Mouse (Mus musculus) ES-E14 (cell line): ENCODE measurements around the gene Tubb2a.

Source experiments
- CHD2 ChIP-seq: IDR thresholded peaks from 2 replicates; pipeline ENCODE4 v1.6.1; 2014; ENCODE audit warnings: mild to moderate bottlenecking, low read depth, low read length, inconsistent platforms
- HCFC1 ChIP-seq: IDR thresholded peaks from 2 replicates; pipeline ENCODE4 v1.6.1; 2012; ENCODE audit warnings: low read length, inconsistent platforms, borderline replicate concordance; ENCODE audit not compliant: insufficient read depth
- ZC3H11A ChIP-seq: IDR thresholded peaks from 2 replicates; pipeline ENCODE4 v1.6.1; 2012; ENCODE audit warnings: low read depth, mild to moderate bottlenecking, inconsistent platforms, low read length, borderline replicate concordance
- ZNF384 ChIP-seq: IDR thresholded peaks from 2 replicates; pipeline ENCODE4 v1.6.1; 2012; ENCODE audit warnings: low read depth, low read length, inconsistent platforms

DNA sequence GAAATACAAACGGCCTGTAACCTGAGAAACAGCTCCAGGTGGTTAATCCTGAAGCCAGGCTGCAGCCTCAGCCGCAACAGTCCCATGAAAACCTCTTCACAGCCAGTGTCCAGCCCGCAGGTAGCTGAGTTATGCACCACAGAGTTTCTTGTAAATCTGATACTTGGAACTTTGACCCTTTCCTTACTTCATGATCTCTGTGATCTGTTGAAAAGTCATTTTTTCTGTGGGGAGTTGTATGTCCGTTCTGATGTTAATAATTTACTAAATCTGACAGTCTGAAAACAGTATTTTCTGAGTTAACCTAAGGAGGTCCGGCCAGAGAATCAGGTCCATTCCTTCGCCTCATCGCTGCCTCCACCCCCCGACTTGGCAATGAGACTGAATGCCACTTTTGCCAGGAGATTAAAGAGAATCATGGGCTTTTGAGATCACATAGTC lies 38.9 kb downstream of the Tubb2a start:
- no peak for TF ChIP-seq CHD2
- TF ChIP-seq ZC3H11A, result no peak
- TF ChIP-seq HCFC1, result no peak
- no peak for TF ChIP-seq ZNF384
